Mouse (Mus musculus) kidney, postnatal 10 days (tissue): ENCODE measurements around the gene Gm40193.

Experiments used
- DNase-seq: peaks from one replicate; pipeline ENCODE4 v3.0.0; 2021; ENCODE audit warnings: mixed read lengths

Gm40193 gene

DNA sequence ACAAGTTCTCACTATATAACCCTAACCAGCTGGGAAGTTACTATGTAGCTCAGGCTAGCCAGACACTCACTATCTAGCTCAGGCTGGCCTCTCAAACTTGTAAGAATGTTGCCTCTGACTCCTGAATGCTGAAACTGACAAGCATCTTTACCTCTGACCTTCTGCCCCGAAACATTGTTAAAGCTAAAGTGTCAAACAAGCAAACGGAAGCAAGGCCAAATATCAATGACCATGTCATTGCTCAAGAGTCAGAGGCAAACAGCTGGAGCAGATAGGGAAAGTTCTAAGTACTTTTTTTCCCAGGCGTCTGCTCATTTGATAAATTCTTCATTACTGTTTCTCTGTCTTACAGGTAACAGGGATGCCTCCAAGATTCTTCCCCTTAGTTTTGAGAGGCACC lies 30.7 kb downstream of the Gm40193 start:
- no peak for DNase-seq

- DNase-seq = no peak
Observed at GRCm38 (mm10) chr11:70500476-70500812, 32.3 kb downstream of the Gm40193 start.

GRCm38 (mm10) chr11:70499566-70500475 lies 32.9 kb downstream of the Gm40193 start:
- peak; percentile 53 for DNase-seq

- no peak for DNase-seq
Observed at GRCm38 (mm10) chr11:70489684-70490083, 43.1 kb downstream of the Gm40193 start.

DNA sequence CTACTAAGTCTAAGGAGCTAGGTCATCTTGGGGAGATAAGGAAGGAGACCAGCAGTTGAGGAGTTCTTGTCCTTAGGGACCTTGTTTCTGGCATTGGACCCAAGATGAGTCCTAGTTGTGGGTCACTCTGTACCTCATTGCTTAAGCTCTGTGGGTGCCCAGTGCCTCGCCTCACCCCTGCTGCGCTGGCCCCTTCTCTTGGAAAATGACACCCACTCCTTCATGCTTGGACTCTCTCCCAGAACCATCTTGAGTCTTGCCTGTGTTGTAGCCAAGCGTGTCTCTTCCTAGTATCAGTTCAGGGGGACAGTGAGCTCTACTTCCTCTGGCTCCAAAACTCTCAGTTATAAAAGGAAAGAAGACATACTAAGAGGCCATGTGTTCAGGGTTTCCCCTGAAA lies 43.6 kb downstream of the Gm40193 start:
- DNase-seq = no peak

GRCm38 (mm10) chr11:70487816-70488215 lies 44.9 kb downstream of the Gm40193 start:
- DNase-seq = no peak

DNA sequence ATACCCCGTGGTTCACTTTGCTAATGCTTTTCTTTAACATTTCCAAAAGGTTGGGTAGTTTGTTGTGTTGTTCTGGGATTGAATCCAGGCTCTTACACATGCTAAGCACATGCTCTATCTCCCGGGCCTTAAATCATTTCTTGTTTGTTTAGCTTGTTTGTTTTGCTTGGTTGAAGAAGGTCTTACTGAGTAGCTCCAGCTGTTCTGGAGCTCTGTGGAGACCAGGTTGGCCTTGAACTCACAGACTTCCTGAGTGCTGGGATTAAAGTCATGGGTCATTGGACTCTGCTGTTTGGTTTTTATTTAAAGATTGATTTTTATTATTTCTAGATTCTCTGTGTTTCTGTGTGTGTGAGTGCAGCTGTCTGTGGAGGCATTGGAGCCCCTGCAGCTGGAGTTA lies 47.2 kb downstream of the Gm40193 start:
- peak; percentile 60 for DNase-seq
